Mouse (Mus musculus) kidney, postnatal 25 days (tissue): Measurements from ENCODE around the gene Gad1.

Experiments used
- DNase-seq, 2 experiments: peaks; one replicate each; pipeline ENCODE4 v3.0.0; 2021; ENCODE audit warnings: mixed read lengths in 2 of 2

Gene Gad1

DNA sequence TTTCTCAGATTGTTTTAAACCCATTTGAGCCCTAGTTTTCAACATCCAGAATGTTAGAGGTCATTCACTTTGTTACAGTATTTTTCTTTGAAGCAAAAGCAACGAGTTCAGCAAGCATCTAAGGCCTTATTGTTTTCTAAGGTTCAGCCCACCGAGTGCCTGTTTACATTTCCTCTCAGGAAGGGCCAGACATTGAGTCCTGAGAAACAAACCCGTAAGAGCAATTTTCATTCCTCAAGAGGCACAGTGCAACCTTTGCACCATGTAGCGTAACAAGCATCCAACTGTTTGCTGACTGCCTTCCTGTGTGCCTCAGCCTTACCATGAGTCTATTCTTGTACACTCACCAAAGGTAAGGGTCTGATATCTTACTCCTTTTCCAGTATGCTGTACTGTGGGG lies at the start of gene Gad1:
Gad1 (plus strand) TSS at position 301 of the 400 bp plus-strand sequence.
- DNase-seq: no peak

DNA sequence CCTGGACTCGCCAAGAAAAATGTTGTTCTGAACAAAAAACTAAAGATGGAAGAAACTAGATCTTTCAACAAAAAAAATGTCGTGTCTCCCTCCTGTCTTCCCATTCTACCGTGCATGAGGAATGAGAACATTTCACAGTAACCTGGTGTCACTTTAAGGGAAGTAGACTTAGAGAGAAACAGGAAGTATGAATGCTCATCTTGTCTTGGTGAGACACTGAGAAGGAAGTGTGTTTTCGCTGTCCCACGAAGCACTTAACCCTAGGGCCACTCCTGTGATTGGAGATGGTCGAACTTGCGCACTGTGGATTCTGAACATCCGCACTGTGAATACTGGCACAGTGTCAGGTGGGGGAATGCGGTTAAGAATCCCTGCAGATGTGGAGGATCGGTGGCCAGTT lies 49.4 kb upstream of the Gad1 start:
- DNase-seq: no peak

DNA sequence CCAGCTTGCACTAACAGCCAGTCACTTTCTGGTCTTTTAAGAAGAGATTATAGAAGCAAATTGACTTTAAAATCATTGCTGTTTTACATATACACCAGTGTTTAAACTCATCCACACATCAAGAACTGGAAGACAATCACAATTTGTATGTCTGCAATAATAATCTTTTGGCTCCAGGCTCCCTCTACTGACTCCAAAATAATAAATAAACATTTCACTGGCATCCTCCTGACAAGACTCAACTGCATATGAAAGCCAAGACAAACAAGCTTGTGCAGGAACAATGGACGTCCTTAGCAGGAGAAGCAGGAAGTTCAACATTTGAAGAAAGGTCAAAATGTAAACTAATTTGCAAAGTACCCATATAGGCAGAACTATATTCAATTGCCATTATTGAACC lies 47.6 kb upstream of the Gad1 start:
- no peak for DNase-seq

DNA sequence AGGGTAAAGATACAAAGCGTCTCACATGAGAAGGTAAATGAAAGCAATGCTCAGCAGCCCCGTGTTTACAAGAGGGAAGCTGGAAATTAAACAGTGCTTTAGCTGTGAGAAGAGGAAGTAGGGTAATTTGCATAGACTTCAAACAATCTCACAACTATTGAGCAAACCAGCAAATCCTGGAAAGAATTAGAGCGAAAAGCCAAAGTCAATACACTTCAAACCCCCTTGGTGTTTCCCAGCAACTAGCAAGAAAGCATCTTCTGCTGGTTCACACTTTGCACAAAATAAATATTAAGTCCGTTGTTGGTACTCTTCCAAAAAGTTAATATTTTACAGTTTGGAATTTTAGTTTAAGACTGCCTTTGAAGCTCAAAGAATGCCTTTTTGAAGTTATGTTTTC lies 47.0 kb upstream of the Gad1 start:
- DNase-seq: no peak

DNA sequence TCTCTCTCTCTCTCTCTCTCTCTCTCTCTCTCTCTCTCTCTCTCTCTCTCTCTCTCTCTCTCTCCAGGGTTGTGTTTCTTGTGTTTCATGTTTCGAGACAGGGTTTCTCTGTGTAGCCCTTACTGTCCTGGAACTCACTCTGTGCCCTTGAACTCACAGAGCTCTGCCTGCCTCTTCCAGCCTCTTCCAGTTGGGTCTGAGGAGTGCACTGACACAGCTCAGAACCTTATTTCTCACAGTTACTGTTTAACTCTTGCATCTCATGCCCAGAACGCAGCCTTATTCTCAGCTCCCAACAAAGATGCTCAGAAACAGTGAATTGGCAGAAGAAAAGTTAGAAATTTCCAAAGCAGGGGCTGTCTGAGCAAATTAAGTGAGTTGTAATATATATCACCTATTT lies 46.5 kb upstream of the Gad1 start:
- peak; percentile 15 to 53 for DNase-seq

DNA sequence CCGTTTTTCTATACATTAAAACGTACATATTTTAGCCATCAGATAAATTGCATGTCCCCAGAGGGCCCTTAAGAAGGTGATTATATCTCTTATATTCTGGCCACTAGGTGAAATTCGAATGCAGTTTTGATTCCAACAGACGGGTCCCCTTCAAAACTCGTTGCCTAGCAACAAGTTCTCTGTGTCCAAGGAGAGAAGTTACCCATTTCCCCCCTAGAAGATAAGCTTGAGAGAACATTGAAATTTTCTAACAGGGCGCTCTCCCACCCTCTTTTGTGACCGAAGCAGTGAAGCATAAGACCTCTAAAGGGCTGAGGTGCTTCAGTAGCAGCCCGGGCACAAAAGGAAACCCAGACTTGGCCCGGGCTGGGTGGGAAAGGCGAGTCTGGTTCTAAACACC lies 44.4 kb upstream of the Gad1 start, which contains the start of gene Erich2:
Erich2 (plus strand) TSS at position 324 of the 400 bp plus-strand sequence.
- DNase-seq: no peak

DNA sequence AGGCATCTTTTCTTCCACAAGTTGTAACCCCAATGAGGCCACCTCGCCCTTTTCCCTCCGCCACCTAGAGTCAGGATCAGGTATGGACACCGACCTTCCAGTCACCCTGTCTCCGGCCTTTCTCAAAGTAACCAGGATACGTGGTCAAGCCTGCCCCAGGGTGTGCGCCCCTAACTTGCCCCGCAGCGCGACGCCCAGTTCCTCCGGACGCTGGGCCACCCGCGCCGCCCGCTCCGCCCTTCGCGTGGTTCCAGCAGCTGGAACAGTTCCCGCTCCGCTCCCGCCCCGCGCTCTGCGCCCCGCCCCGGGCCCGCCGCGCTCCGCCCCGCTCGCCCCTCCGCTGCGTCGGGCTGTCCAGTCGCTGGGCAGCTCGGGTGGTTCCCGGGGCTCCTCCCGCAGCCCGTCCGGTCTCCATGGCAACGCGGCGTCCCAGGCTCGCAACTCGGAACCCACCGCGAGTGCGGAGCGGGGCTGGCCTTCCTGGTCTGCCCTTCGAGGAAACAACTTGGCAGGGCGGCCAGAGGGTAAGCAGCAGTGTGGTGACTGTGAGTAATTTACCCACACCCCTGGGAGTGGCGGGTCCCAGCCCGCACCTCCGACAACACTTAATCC lies 43.7 kb upstream of the Gad1 start:
- DNase-seq: peak; percentile 91 to 95

DNA sequence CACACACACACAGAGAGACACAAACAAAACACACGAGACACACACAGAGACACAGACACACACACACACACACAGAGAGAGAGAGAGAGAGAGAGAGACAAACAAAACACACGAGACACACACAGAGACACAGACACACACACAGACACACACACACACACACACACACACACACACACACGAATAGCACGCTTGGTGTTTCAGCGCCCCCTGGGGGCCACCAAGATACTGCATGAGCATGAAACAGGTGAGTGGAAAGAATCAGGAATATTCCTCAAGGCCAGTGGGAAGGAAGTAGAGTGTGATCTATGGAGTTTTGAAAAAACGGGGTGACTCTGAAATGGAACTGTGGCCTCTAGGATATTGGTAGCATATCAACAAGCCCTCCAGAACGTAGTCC lies 14.6 kb upstream of the Gad1 start:
- peak; percentile 44 to 78 for DNase-seq

DNA sequence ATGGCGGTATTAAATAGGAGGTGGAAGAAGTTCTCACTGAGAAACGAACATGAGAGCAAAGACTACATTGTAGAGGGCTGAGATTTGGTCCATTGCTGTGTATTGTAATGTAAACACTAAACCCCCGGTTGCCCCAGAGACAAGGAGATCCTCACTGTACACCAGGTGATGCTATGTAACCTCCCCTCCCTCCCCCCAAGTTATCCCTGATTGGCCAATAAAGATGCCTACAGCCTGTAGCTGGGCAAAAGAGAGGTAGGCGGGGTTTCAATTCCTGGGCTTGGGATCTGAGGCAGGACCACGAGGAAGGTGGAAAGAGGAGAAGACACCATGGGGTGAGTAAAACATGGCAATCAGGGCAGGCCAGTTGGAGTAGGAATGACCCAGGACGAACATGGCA lies 2.2 kb upstream of the Gad1 start:
- no peak for DNase-seq

DNA sequence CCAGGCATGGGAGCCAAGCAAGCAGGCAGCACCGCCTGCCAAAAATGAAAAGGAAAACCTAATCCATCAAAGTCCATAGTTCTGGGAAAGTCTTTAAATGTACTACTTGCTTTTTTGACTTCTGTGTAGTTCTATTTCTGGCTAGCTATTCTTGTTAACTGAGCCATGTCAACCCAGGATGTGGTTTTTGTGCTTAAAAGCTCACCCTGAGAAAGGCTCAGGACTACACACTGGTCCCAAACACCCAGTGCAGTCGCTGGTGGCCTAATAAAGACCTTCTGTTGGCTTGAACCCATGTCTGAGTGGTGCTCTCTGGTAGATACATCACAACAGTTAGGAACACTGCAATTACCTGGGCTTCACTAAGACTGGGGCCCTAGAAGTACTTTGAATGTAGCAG lies 1.4 kb upstream of the Gad1 start:
- no peak for DNase-seq

DNA sequence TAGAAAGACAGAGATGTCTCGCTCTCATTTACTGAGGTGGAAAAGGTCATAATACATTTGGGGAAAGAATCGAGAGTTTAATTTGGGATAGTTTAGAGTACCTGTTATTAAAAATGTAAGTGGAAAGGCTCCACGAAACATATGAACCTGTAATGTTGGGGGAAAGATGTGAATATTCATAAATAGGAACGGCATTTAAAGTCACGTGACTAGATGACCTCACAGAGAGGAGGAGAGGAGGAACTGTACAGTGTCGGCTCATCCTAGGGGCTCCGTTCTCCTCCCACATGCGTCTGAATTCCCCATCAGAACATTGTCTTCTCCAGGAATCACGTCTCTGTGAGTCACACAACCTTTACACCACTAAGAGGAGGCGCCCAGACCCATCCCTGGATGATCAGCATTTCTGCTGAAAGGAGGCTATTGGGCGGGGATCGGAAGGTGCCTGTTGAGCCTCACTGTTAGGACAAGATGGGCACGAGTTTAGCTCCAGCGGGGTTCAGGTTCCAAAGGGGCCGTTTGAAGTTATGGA lies 739 bp upstream of the Gad1 start:
- DNase-seq: no peak

DNA sequence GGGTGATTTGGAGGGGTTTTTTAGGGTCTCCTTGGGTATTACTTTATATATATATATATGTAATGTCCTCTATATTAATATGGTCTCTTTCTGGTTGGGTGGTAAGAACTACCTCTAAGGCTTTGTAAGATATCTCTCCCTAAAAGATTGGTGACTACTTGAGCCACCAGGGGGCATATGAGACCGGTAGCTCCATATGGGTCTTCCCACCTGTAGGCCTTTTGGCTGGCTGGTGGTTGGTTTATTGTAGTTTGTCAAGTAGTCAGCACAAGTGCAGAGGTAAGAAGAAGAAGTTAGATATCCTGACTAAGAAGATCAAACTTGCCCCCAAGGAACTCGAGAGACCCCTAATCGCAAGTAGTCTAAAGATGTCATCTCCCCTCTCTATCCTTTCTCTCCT lies 954 bp downstream of the Gad1 start:
- DNase-seq: no peak

DNA sequence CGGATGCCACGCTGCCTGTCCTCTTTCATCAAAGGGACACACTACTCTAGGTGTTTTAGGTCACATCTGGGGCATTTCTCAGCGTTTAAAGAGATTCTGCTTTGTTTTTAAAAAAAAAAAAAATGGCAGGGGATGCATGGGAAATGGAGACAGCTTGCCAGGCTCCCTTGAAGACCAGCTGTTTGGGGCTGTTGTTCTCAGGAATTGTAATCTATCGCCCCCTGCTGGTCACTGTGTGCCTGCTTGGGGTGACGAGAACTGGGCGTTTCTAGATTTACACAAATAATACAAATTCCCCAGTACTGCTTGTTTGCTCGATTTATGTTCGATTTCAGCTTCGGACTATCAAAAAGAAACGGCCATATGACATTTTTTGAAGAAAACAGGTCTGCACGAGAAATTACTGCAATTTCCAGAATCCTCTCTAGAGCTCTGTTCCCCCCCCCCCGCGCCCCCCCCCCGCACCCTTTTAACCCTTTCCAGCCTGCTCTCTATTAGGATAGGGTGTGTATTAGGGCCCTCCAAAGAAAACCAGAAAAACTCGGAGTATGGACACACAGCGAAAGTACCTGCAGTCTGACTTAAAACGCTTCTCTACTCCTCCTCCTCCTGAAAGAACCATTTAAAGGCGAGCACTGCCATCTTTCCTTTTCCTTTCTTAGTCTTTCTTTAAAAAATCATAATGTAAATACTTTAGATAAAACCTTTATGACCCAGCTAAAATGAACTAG lies 5.4 kb downstream of the Gad1 start:
- peak; percentile 79 to 89 for DNase-seq

DNA sequence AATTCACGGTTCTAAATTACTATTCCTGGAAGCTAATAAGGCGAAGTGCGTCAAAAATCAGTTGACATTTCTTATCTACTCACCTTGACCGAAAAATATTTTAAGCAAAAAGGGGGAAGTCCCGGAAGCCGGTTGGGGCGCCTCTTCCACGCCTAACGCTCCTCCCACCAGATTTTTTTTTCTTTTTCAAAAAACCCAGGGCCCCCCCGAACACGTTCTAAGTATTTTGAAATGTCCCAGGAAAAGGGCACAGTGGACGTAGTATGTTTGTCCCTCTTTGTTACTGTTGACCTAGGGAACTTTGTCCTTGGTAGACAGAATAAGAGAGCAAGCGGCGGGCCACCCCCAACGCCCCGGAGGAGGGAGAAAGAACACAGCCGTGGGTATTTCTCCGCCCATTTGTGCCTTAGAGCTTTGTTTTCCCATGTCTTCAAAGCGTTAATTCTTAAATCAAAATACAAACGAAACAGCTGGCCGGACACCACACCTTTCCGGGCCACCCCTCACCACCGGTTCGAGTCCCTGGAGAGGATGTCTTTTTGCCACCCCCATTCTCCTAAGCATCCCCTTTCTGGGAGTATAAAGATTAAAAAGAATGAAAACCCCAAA lies 6.1 kb downstream of the Gad1 start:
- DNase-seq: no peak

DNA sequence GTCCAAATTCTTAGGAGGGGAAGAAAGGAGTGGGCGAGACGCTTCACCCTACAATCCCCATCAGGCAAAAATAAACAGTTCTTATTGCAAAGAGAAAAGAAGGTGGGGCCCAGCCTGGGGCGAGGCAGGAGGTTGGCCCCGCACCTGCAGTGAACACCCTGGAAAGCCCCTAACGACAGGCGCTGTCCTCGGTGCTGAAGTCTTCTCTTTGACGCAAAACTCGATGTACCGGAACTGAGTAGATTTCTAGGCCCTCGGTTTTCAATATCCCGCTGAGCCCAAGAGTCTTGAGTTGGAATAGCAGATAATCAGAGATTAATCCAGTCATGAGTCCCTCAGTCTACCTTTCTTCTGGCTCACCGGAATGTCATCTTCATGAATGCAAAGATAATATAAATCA lies 6.6 kb downstream of the Gad1 start:
- DNase-seq: peak; percentile 73 to 81

DNA sequence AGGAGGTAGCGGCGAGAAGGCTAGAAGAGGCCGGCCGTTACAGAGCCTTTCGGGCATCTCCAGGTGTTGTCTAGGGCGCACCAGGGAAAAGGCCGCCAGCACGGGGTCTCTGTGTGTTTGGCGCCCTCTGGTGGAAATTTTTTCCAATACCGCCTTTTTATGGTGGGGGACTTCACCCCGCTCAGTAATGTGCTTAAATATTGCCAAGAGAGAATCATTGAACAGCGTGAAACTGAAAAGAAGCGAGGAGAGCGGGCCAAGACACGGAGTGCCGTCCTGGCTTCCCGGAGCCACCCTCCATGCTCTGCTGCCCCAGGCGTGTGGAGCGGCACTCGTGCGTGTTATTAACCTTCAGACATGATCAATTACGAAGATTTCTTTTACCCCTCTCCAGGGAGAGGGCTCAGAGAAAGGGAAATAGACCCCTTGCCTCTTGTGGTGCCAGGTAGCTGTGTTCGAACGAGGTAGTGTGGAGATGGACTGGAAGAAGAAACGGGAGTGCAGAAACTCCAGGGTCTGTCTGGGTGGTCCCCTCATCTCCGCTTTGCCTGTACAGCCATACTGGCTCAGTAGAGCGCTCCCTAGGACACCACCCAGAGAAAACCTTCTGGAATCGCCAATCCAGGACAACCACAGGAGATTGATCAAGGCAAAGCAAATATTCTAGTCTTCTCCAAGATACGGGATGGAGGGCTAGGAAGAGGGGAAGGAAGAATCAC lies 8.4 kb downstream of the Gad1 start:
- DNase-seq: peak in 1 of 2 experiments; percentile 56

DNA sequence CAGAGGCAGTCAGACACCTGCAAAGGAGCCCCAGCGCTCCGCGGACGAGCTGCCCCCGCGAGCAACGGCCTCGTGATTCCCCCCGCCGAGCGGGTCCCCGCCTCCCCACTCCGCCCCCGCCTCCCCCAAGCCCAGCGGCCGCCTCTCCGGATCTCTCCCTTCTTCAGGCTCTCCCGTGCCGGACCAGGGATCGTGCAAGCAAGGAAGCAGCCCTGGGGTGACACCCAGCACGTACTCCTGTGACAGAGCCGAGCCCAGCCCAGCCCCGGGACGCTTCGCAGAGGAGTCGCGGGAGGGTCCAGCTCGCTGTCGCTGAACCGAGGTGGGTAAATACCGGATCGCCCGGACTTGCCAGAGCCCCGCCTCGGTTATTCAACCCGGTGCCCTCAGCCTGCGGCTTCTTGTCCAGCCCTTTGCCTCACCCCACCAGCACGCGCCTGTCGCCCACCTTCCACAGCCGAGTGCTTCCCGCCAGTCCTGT lies 9.2 kb downstream of the Gad1 start:
- no peak for DNase-seq

DNA sequence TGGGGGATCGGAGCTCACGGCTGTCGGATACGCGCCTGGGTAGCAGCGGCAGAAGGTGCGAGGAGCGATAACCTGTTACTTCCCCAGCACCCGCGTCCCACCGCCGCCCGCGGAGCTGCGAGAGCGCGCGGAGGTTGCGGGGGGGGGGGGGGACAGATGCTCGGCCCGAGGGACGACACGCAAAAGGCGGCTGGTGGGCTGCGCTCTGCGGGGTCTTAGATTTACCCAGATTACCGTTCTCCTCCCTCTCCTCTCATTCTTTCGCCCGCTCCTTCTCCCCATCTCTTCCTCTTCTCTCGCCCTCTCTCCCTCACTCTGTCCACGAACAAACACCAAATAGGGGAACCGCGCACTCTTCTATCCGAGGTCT lies 9.7 kb downstream of the Gad1 start:
- no peak for DNase-seq

DNA sequence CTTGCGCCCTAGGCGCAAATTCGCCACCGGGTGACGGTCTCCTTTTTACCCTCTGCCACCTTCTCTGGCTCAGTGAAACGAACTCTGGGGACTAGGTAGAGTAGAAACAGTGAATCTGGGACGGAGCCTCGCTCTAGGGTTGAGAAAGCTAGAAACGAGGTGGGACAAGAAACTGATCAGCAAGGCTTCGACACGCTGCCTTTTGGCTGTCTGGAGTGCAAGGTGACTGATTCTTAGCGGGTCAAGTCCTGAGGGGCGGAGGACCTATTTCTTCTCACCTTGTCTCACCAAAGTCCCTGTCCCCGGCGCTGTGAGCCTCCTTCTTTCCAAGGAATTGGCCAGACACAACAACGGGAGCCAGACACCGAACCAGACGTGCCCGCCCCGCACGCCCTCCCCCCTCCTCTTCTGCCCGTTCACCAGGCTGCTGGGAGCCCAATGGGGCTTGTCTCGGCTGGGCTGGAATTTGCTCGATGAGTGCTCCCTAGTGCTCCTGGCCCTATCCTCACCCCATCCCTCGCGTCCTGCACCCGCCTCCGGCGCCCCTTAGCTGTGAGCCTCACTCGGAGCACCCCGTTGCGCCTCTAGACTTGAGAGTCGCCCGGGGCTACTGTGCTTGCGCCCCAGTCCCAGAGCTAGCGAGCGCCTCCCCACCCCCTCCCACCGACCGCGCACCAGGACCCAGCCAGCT lies 10.3 kb downstream of the Gad1 start:
- no peak for DNase-seq

DNA sequence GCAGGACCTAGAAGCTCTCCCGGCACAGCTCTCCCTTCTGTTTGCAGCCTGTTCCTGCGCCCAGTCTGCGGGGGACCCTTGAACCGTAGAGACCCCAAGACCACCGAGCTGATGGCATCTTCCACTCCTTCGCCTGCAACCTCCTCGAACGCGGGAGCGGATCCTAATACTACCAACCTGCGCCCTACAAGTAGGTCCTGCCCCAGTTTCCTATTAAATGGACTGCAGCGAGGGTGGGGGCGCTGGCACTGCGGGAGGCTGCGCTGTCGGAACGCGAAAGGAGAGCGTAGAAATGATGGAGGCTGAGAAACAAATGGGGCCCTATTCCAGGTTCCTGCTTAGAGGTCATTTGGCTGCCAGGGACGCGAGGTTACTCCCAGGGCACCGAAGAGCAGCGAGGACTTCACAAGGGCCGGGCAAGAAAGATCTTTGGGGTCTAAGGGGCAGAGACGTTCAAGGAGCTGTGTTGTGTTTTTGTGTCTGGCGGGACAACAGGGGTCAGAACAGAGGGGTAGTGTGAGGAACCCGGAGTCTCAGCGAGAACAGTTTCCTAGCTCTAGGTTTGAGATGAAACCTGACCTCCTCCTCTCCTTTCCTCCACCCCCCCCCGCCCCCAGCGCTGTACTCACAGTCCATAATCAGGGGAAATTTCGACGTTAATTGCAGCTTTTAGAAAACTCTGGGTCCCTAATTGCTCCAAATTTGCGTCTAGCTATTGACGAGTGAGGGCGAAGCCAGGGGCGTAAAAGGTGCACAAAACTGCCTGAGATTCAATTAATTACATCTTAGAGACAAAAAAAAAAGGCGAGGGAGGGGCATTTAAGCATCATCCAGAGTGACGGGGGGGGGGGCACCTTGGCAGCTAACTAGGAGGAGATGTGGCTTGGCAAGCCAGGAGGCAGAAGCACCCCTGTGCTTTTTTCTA lies 11.1 kb downstream of the Gad1 start:
- DNase-seq: no peak

DNA sequence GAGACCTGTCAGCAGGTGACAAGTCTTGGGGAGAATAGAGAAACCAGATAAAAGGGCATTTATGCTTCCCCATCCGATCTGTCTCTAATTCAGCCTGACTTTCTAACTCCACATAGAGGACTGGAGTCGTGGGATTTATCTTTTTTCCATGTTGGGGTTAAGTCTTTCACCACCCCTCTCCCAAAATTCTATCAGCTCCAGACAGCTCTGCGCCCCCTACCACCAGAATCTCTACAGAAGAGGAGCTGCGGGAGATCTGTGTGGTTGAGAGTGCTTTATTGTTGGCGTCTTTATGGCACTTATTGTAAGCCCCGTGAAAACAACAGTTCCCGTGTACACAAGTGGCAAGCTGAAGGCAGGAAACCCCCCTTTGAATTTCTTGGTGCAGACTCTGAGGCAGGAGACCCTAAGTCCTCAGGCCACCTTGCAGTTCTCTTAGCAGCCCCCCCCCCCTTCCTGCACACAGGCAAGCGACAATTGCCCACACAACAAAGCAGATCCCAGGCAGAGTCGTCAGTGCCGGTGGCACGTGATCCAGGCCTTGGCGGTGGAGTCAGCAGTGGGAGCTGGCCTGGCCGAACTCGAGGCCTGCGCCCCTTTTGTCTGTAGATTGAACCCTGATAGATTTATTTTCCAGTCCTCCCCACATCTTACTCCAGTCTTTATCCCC lies 11.9 kb downstream of the Gad1 start:
- DNase-seq: no peak
